Mouse (Mus musculus): ENCODE data around the gene Sytl3. TPM values are rescaled to one million over a fixed set of nuclear protein-coding genes. Genes with fewer than 3 reads are reported as not detected.
"Not testable (repeated sequence)": the region's sequence is repeated elsewhere in the genome, so short reads cannot be mapped to it uniquely, and the experiment has no call there.

The Sytl3 gene
- polyA plus RNA-seq, 1 experiment from 2014 or later, result 0.08 TPM

- H3K9ac ChIP-seq; ATAC-seq (ENCODE audit: insufficient read depth); H3K4me1 ChIP-seq (replicated peaks); H3K9me3 ChIP-seq (replicated peaks); H3K27ac ChIP-seq (replicated peaks); H3K36me3 ChIP-seq (replicated peaks); H3K4me3 ChIP-seq (replicated peaks); H3K4me2 ChIP-seq; H3K27me3 ChIP-seq: not testable (repeated sequence)
- 34% methylated on average over 4 of the region's 4 CpGs for WGBS (ENCODE audit: insufficient replicate concordance)
Observed at GRCm38 (mm10) chr17:6697224-6697775, 38.4 kb downstream of the Sytl3 start.

GRCm38 (mm10) chr17:6699502-6699901 is 40.6 kb downstream of the Sytl3 start:
- not testable (repeated sequence) for H3K9ac ChIP-seq; H3K27me3 ChIP-seq; ATAC-seq (ENCODE audit: insufficient read depth); H3K27ac ChIP-seq (replicated peaks); H3K4me3 ChIP-seq (replicated peaks); H3K9me3 ChIP-seq (replicated peaks); H3K36me3 ChIP-seq (replicated peaks); H3K4me2 ChIP-seq; H3K4me1 ChIP-seq (replicated peaks)
- 47% methylated on average over 9 of the region's 9 CpGs for WGBS (ENCODE audit: insufficient replicate concordance)

GRCm38 (mm10) chr17:6700077-6700476 is 41.2 kb downstream of the Sytl3 start:
- not testable (repeated sequence) for H3K36me3 ChIP-seq (replicated peaks); H3K4me3 ChIP-seq (replicated peaks); H3K4me1 ChIP-seq (replicated peaks); H3K9me3 ChIP-seq (replicated peaks); H3K4me2 ChIP-seq; H3K9ac ChIP-seq; H3K27ac ChIP-seq (replicated peaks); H3K27me3 ChIP-seq; ATAC-seq (ENCODE audit: insufficient read depth)
- 48% methylated on average over 3 of the region's 7 CpGs for WGBS (ENCODE audit: insufficient replicate concordance)

GRCm38 (mm10) chr17:6702625-6703221 is 43.8 kb downstream of the Sytl3 start:
- not testable (repeated sequence) for H3K27ac ChIP-seq (replicated peaks); H3K4me3 ChIP-seq (replicated peaks); H3K27me3 ChIP-seq; H3K4me1 ChIP-seq (replicated peaks); ATAC-seq (ENCODE audit: insufficient read depth); H3K9me3 ChIP-seq (replicated peaks); H3K4me2 ChIP-seq; H3K36me3 ChIP-seq (replicated peaks); H3K9ac ChIP-seq
- WGBS (ENCODE audit: insufficient replicate concordance), result 53% methylated on average over 2 of the region's 8 CpGs

GRCm38 (mm10) chr17:6703381-6704270 is 44.7 kb downstream of the Sytl3 start:
- not testable (repeated sequence) for H3K4me2 ChIP-seq; H3K9ac ChIP-seq; H3K4me1 ChIP-seq (replicated peaks); H3K9me3 ChIP-seq (replicated peaks); H3K27me3 ChIP-seq; H3K36me3 ChIP-seq (replicated peaks); H3K27ac ChIP-seq (replicated peaks); H3K4me3 ChIP-seq (replicated peaks); ATAC-seq (ENCODE audit: insufficient read depth)
- WGBS (ENCODE audit: insufficient replicate concordance), result 75% methylated on average over 9 of the region's 9 CpGs

GRCm38 (mm10) chr17:6706448-6706847 is 47.6 kb downstream of the Sytl3 start:
- not testable (repeated sequence) for H3K4me2 ChIP-seq; ATAC-seq (ENCODE audit: insufficient read depth); H3K4me1 ChIP-seq (replicated peaks); H3K27me3 ChIP-seq; H3K9ac ChIP-seq; H3K9me3 ChIP-seq (replicated peaks); H3K36me3 ChIP-seq (replicated peaks); H3K4me3 ChIP-seq (replicated peaks); H3K27ac ChIP-seq (replicated peaks)
- WGBS (ENCODE audit: insufficient replicate concordance), result 67% methylated on average over 5 of the region's 5 CpGs

- not testable (repeated sequence) for H3K27me3 ChIP-seq; H3K4me3 ChIP-seq (replicated peaks); H3K4me1 ChIP-seq (replicated peaks); H3K4me2 ChIP-seq; H3K36me3 ChIP-seq (replicated peaks); H3K27ac ChIP-seq (replicated peaks); H3K9me3 ChIP-seq (replicated peaks); ATAC-seq (ENCODE audit: insufficient read depth); H3K9ac ChIP-seq
- WGBS (ENCODE audit: insufficient replicate concordance), result 67% methylated on average over 5 of the region's 5 CpGs
Observed at GRCm38 (mm10) chr17:6707422-6707821, 48.5 kb downstream of the Sytl3 start.

- H3K9ac ChIP-seq; H3K36me3 ChIP-seq (replicated peaks); H3K27me3 ChIP-seq; H3K4me1 ChIP-seq (replicated peaks); H3K27ac ChIP-seq (replicated peaks); H3K4me3 ChIP-seq (replicated peaks); H3K4me2 ChIP-seq; ATAC-seq (ENCODE audit: insufficient read depth); H3K9me3 ChIP-seq (replicated peaks): not testable (repeated sequence)
- WGBS (ENCODE audit: insufficient replicate concordance), result 63% methylated on average over 2 of the region's 2 CpGs
Observed at GRCm38 (mm10) chr17:6708194-6708593, 49.3 kb downstream of the Sytl3 start.

GRCm38 (mm10) chr17:6713483-6713882 is 54.6 kb downstream of the Sytl3 start:
- not testable (repeated sequence) for H3K4me1 ChIP-seq (replicated peaks); ATAC-seq (ENCODE audit: insufficient read depth)
- WGBS (ENCODE audit: insufficient replicate concordance), result 44% methylated on average over 2 of the region's 2 CpGs

GRCm38 (mm10) chr17:6713944-6714343 is 55.1 kb downstream of the Sytl3 start:
- not testable (repeated sequence) for H3K27ac ChIP-seq (replicated peaks); H3K4me2 ChIP-seq; H3K36me3 ChIP-seq (replicated peaks); H3K4me1 ChIP-seq (replicated peaks); H3K9me3 ChIP-seq (replicated peaks); H3K4me3 ChIP-seq (replicated peaks); ATAC-seq (ENCODE audit: insufficient read depth); H3K27me3 ChIP-seq; H3K9ac ChIP-seq
- WGBS (ENCODE audit: insufficient replicate concordance), result 62% methylated on average over 8 of the region's 8 CpGs

More at GRCm38 (mm10) chr17:6713483-6713882, 54.6 kb downstream of the Sytl3 start:
- not testable (repeated sequence) for H3K4me3 ChIP-seq (replicated peaks); H3K4me2 ChIP-seq; H3K27me3 ChIP-seq; H3K27ac ChIP-seq (replicated peaks); H3K36me3 ChIP-seq (replicated peaks); H3K9me3 ChIP-seq (replicated peaks); H3K9ac ChIP-seq

GRCm38 (mm10) chr17:6727996-6728610 is 69.2 kb downstream of the Sytl3 start:
- Histone ChIP-seq H3K9me3 (replicated peaks) (no peaks in the 10 kb centered on the region), H3K4me3 (replicated peaks) (no peak overlapping the region), H3K36me3 (replicated peaks) (no peaks in the 10 kb centered on the region), H3K27me3 (no peaks in the 10 kb centered on the region), H3K27ac (replicated peaks) (no peak overlapping the region), H3K4me1 (replicated peaks) (no peaks in the 10 kb centered on the region), H3K4me2 (no peak overlapping the region), H3K9ac (no peak overlapping the region)
- ATAC-seq (ENCODE audit: insufficient read depth), result no peak
- 78% methylated on average over 12 of the region's 12 CpGs for WGBS (ENCODE audit: insufficient replicate concordance)

Data from liver, embryonic 15.5 days (tissue).